Mouse (Mus musculus) MEL (cell line): ENCODE measurements at regions not wholly inside any gene's neighbourhood (a gene's known extent, or its start where the extent isn't known, plus 50 kb on each side); places are given as distances from the start of the nearest gene placed in this dataset.

ENCODE experiments used
- DNase-seq: peaks from one replicate; pipeline ENCODE4 v3.0.0; 2011; ENCODE audit warnings: low read depth, low spot score
- H3K27ac ChIP-seq: 2 replicates; pipeline ENCODE4 v1.5.1; 2012; ENCODE audit warnings: low read depth, mild to moderate bottlenecking, control low read depth, low read length, moderate library complexity; ENCODE audit not compliant: control insufficient read depth
- H3K27me3 ChIP-seq, 2 experiments: fragments of 150-350 bp in 1 of 2; sonication (generic) in 1 of 2; 2 replicates each; pipeline ENCODE4 v1.6.1; 2012; ENCODE audit warnings: low read length in 2 of 2, mild to moderate bottlenecking in 2 of 2, improper control_type of control experiment in 1 of 2, moderate library complexity in 1 of 2; ENCODE audit not compliant: insufficient read depth in 2 of 2, control insufficient read depth in 1 of 2
- H3K36me3 ChIP-seq, 2 experiments: 2 replicates each; pipeline ENCODE4 v1.6.1; 2012 to 2014; ENCODE audit warnings: low read length in 2 of 2, improper control_type of control experiment in 1 of 2, inconsistent platforms in 1 of 2, mild to moderate bottlenecking in 1 of 2; ENCODE audit not compliant: insufficient read depth in 2 of 2, control insufficient read depth in 1 of 2
- H3K4me1 ChIP-seq, 2 experiments: fragments of 150-350 bp in 1 of 2; sonication (generic) in 1 of 2; 2 replicates each; pipeline ENCODE4 v1.6.1; 2012; ENCODE audit warnings: low read length in 2 of 2, improper control_type of control experiment in 1 of 2, mild to moderate bottlenecking in 1 of 2; ENCODE audit not compliant: insufficient read depth in 2 of 2, control insufficient read depth in 1 of 2
- H3K4me3 ChIP-seq, 2 experiments: fragments of 150-350 bp in 1 of 2; sonication (generic) in 1 of 2; 2 replicates each; pipeline ENCODE4 v1.5.1; 2012; ENCODE audit warnings: low read depth in 2 of 2, low read length in 2 of 2, mild to moderate bottlenecking in 2 of 2, moderate library complexity in 2 of 2, control low read depth in 1 of 2, improper control_type of control experiment in 1 of 2; ENCODE audit not compliant: control insufficient read depth in 1 of 2, insufficient read depth in 1 of 2
- H3K79me2 ChIP-seq: 2 replicates; pipeline ENCODE4 v1.6.1; 2012; ENCODE audit warnings: mild to moderate bottlenecking, low read length, moderate library complexity; ENCODE audit not compliant: control insufficient read depth, poor library complexity, insufficient read depth
- H3K9ac ChIP-seq: 2 replicates; pipeline ENCODE4 v1.6.1; 2012; ENCODE audit warnings: low read depth, mild to moderate bottlenecking, control low read depth, low read length, moderate library complexity; ENCODE audit not compliant: control insufficient read depth, poor library complexity, severe bottlenecking
- H3K9me3 ChIP-seq: fragments of 150-350 bp; sonication (generic); replicated peaks from 2 replicates; pipeline ENCODE4 v1.6.1; 2012; ENCODE audit warnings: mild to moderate bottlenecking, low read length, improper control_type of control experiment, moderate library complexity; ENCODE audit not compliant: insufficient read depth
- BHLHE40 ChIP-seq: IDR thresholded peaks from 2 replicates; pipeline ENCODE4 v1.6.1; 2012; ENCODE audit warnings: low read depth, mild to moderate bottlenecking, inconsistent platforms, low read length, improper control_type of control experiment, borderline replicate concordance
- CHD2 ChIP-seq: IDR thresholded peaks from 2 replicates; pipeline ENCODE4 v1.6.1; 2011; ENCODE audit warnings: low read length, improper control_type of control experiment
- CTCF ChIP-seq, 3 experiments: IDR thresholded peaks in 2 of 3; conservative IDR thresholded peaks in 1 of 3; 2 replicates each; pipeline ENCODE4 v1.5.1; 2011 to 2012; ENCODE audit warnings: low read length in 3 of 3, low read depth in 2 of 3, mild to moderate bottlenecking in 2 of 3, improper control_type of control experiment in 1 of 3, inconsistent platforms in 1 of 3, mixed read lengths in 1 of 3, moderate library complexity in 1 of 3; ENCODE audit not compliant: control insufficient read depth in 1 of 3, insufficient read depth in 1 of 3, poor library complexity in 1 of 3, severe bottlenecking in 1 of 3
- E2F4 ChIP-seq: IDR thresholded peaks from 2 replicates; pipeline ENCODE4 v1.6.1; 2011; ENCODE audit warnings: low read depth, low read length, improper control_type of control experiment, borderline replicate concordance
- ELF1 ChIP-seq: IDR thresholded peaks from 2 replicates; pipeline ENCODE4 v1.6.1; 2014; ENCODE audit warnings: low read depth, mild to moderate bottlenecking, inconsistent platforms, low read length, improper control_type of control experiment, moderate library complexity
- EP300 ChIP-seq, 2 experiments: IDR thresholded peaks; 2 replicates each; pipeline ENCODE4 v1.6.1; 2011; ENCODE audit warnings: improper control_type of control experiment in 2 of 2, low read length in 2 of 2, low read depth in 1 of 2, mild to moderate bottlenecking in 1 of 2
- ETS1 ChIP-seq: IDR thresholded peaks from 2 replicates; pipeline ENCODE4 v1.6.1; 2012; ENCODE audit warnings: low read depth, mild to moderate bottlenecking, inconsistent platforms, low read length, improper control_type of control experiment, moderate library complexity
- GATA1 ChIP-seq: IDR thresholded peaks from 2 replicates; pipeline ENCODE4 v1.6.1; 2011; ENCODE audit warnings: low read depth, low read length, improper control_type of control experiment
- HCFC1 ChIP-seq: IDR thresholded peaks from 2 replicates; pipeline ENCODE4 v1.6.1; 2012; ENCODE audit warnings: low read depth, mild to moderate bottlenecking, inconsistent platforms, low read length, improper control_type of control experiment, moderate library complexity
- MAFK ChIP-seq: IDR thresholded peaks from 2 replicates; pipeline ENCODE4 v1.6.1; 2011; ENCODE audit warnings: low read depth, mild to moderate bottlenecking, low read length, improper control_type of control experiment, borderline replicate concordance
- MAX ChIP-seq: IDR thresholded peaks from 2 replicates; pipeline ENCODE4 v1.6.1; 2011; ENCODE audit warnings: low read length, improper control_type of control experiment
- MAZ ChIP-seq: IDR thresholded peaks from 2 replicates; pipeline ENCODE4 v1.6.1; 2012; ENCODE audit warnings: low read depth, mild to moderate bottlenecking, inconsistent platforms, low read length, improper control_type of control experiment
- MXI1 ChIP-seq: IDR thresholded peaks from 2 replicates; pipeline ENCODE4 v1.6.1; 2011; ENCODE audit warnings: mild to moderate bottlenecking, low read depth, low read length, improper control_type of control experiment
- POLR2AphosphoS2 ChIP-seq: IDR thresholded peaks from 2 replicates; pipeline ENCODE4 v1.6.1; 2011; ENCODE audit warnings: low read length, improper control_type of control experiment
- RCOR1 ChIP-seq: IDR thresholded peaks from 2 replicates; pipeline ENCODE4 v1.6.1; 2012; ENCODE audit warnings: low read depth, mild to moderate bottlenecking, inconsistent platforms, low read length, improper control_type of control experiment
- SIN3A ChIP-seq: IDR thresholded peaks from 2 replicates; pipeline ENCODE4 v1.6.1; 2012; ENCODE audit warnings: low read length, improper control_type of control experiment, inconsistent platforms
- SMC3 ChIP-seq: IDR thresholded peaks from 2 replicates; pipeline ENCODE4 v1.6.1; 2011; ENCODE audit warnings: low read depth, low read length, improper control_type of control experiment
- TBP ChIP-seq: IDR thresholded peaks from 2 replicates; pipeline ENCODE4 v1.8.0; 2011; ENCODE audit warnings: low read depth, low read length, improper control_type of control experiment
- TCF12 ChIP-seq: IDR thresholded peaks from 2 replicates; pipeline ENCODE4 v1.6.1; 2014; ENCODE audit warnings: low read depth, mild to moderate bottlenecking, inconsistent platforms, low read length, improper control_type of control experiment, moderate library complexity
- UBTF ChIP-seq: IDR thresholded peaks from 2 replicates; pipeline ENCODE4 v1.6.1; 2012; ENCODE audit warnings: low read depth, mild to moderate bottlenecking, inconsistent platforms, low read length, improper control_type of control experiment, moderate library complexity, borderline replicate concordance; ENCODE audit not compliant: insufficient read depth
- USF1 ChIP-seq: IDR thresholded peaks from 2 replicates; pipeline ENCODE4 v1.6.1; 2014; ENCODE audit warnings: low read depth, mild to moderate bottlenecking, inconsistent platforms, low read length, improper control_type of control experiment, moderate library complexity
- USF2 ChIP-seq, 2 experiments: IDR thresholded peaks; 2 replicates each; pipeline ENCODE4 v1.6.1; 2011 to 2012; ENCODE audit warnings: improper control_type of control experiment in 2 of 2, low read length in 2 of 2, borderline replicate concordance in 1 of 2, inconsistent platforms in 1 of 2, low read depth in 1 of 2, mild to moderate bottlenecking in 1 of 2; ENCODE audit not compliant: insufficient read depth in 1 of 2
- ZC3H11A ChIP-seq: IDR thresholded peaks from 2 replicates; pipeline ENCODE4 v1.6.1; 2012; ENCODE audit warnings: low read depth, mild to moderate bottlenecking, inconsistent platforms, low read length, improper control_type of control experiment
- ZKSCAN1 ChIP-seq: IDR thresholded peaks from 2 replicates; pipeline ENCODE4 v1.6.1; 2012; ENCODE audit warnings: low read depth, mild to moderate bottlenecking, inconsistent platforms, low read length, improper control_type of control experiment, moderate library complexity

GRCm38 (mm10) chr13:58475495-58475894 is 72.4 kb upstream of the Hnrnpk start:
- peaks cover 0 to 34% of the 10 kb centered on the region in 2 experiments; a peak in 2 of 4 replicates for H3K36me3 ChIP-seq
- H3K79me2 ChIP-seq, result no peaks in the 10 kb centered on the region
- H3K9me3 ChIP-seq, result no peaks in the 10 kb centered on the region
- H3K9ac ChIP-seq, result no peak overlapping the region
- peak; percentile 86 for DNase-seq
- H3K27ac ChIP-seq, result no peak overlapping the region
- no peaks in the 10 kb centered on the region; a peak in 1 of 4 replicates for H3K27me3 ChIP-seq
- TF ChIP-seq TCF12 (no peak), HCFC1 (0 out of 2 replicates have a peak, but pooled peaks have one; percentile 17), USF1 (peak; percentile 95), GATA1 (peak; percentile 51; the same call in 1 of the 2 replicates), ELF1 (no peak), SIN3A (peak; percentile 64), MAZ (no peak), MAFK (0 out of 2 replicates have a peak, but pooled peaks have one; percentile 52), CTCF (IDR thresholded peaks at IDR 0.05 in 2 of 3, conservative IDR thresholded peaks at IDR 0.05 in 1 of 3; ENCODE audit: control insufficient read depth in 1 of 3, insufficient read depth in 1 of 3, low read depth in 2 of 3, low read length in 3 of 3, poor library complexity in 1 of 3, severe bottlenecking in 1 of 3) (no peak), USF2 (IDR thresholded peaks at IDR 0.05; ENCODE audit: borderline replicate concordance in 1 of 2, insufficient read depth in 1 of 2, low read depth in 1 of 2, low read length in 2 of 2) (peak; percentile 74 to 76), SMC3 (no peak), EP300 (IDR thresholded peaks at IDR 0.05; ENCODE audit: low read depth in 1 of 2, low read length in 2 of 2) (peak in 1 of 2 experiments; percentile 49; a peak in 2 of 4 replicates), CHD2 (no peak), UBTF (no peak), MAX (peak; percentile 87), RCOR1 (peak; percentile 14; the same call in 1 of the 2 replicates), ETS1 (peak; percentile 82), BHLHE40 (peak; percentile 80; the same call in 1 of the 2 replicates), TBP (peak; percentile 30; the same call in 1 of the 2 replicates)
- H3K4me3 ChIP-seq, result peak overlapping the region in 1 of 2 experiments; percentile 24; a peak in 1 of 4 replicates
- peaks cover 16 to 35% of the 10 kb centered on the region in 2 experiments for H3K4me1 ChIP-seq

GRCm38 (mm10) chr13:58472455-58472854 is 69.3 kb upstream of the Hnrnpk start:
- DNase-seq, result peak; percentile 9
- no peak overlapping the region for H3K27ac ChIP-seq
- peaks cover 0 to 14% of the 10 kb centered on the region in 2 experiments; a peak in 2 of 4 replicates for H3K36me3 ChIP-seq
- TF ChIP-seq ETS1 (no peak), EP300 (IDR thresholded peaks at IDR 0.05; ENCODE audit: low read depth in 1 of 2, low read length in 2 of 2) (no peak), ZC3H11A (no peak), ZKSCAN1 (no peak), E2F4 (no peak), GATA1 (no peak), MAX (no peak), ELF1 (no peak), MXI1 (no peak), BHLHE40 (no peak), CTCF (IDR thresholded peaks at IDR 0.05 in 2 of 3, conservative IDR thresholded peaks at IDR 0.05 in 1 of 3; ENCODE audit: control insufficient read depth in 1 of 3, insufficient read depth in 1 of 3, low read depth in 2 of 3, low read length in 3 of 3, poor library complexity in 1 of 3, severe bottlenecking in 1 of 3) (no peak), POLR2AphosphoS2 (no peak), HCFC1 (no peak)
- H3K4me3 ChIP-seq, result no peak overlapping the region
- H3K4me1 ChIP-seq, result peaks cover 9 to 18% of the 10 kb centered on the region in 2 experiments; a peak in 3 of 4 replicates
- no peaks in the 10 kb centered on the region for H3K9me3 ChIP-seq
- H3K79me2 ChIP-seq, result no peaks in the 10 kb centered on the region
- no peak overlapping the region for H3K9ac ChIP-seq
- no peaks in the 10 kb centered on the region; a peak in 1 of 4 replicates for H3K27me3 ChIP-seq
